Mouse (Mus musculus) 3134 (cell line): ENCODE measurements around the gene Gm11639.
A peak's percentile ranks its signal among the peaks of the same experiment; 100 is the strongest.
"Not testable (repeated sequence)": the region's sequence is repeated elsewhere in the genome, so short reads cannot be mapped to it uniquely, and the experiment has no call there.

Experiments
- DNase-seq: peaks from one replicate; pipeline ENCODE4 v3.0.0-alpha.2; 2011; ENCODE audit warnings: low spot score; ENCODE audit not compliant: insufficient read length; ENCODE audit errors: extremely low read depth

Gene Gm11639

DNA sequence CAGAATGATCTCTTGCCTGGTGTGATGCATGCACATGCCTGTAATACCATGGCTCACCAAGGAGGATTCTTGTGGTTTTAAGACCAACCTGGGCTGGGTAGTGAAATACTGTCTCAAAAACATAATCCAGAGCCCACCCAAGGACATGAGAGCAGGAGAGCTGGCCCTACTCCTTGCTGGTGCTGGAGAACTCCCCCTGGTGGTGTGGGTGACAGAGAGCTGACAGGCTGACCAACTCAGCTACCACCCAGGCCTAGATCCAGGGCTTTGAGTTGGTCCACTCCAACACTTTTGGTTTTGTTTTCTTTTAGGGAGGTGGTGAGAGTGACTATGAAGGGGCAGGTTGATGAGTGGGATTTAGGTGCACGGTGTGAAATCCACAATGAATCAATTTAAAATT, 349.6 kb downstream of the Gm11639 start:
- DNase-seq = no peak

DNA sequence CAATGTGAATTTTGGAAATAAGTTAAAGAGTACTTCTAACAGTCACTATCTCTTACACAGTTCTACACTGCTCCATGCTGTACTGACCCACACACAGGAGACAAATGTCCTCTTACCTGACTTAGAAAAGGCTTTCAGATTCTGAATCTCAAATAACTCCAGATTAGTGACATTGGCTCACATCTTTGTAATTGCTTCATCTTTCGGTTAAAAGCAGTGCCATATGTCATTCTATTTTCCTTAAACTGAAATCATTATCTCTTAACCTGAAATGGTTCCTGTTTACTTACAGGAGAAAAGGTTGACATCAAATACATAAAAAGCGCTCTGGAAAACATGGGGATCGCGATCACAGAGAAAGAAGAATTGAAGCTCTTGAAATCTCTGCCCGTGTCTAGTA, 377.8 kb downstream of the Gm11639 start, which contains the start of gene Efcab3:
Gene Efcab3, plus strand, starts transcription at position 301 of the 400 bp plus-strand sequence.
- DNase-seq = no peak

DNA sequence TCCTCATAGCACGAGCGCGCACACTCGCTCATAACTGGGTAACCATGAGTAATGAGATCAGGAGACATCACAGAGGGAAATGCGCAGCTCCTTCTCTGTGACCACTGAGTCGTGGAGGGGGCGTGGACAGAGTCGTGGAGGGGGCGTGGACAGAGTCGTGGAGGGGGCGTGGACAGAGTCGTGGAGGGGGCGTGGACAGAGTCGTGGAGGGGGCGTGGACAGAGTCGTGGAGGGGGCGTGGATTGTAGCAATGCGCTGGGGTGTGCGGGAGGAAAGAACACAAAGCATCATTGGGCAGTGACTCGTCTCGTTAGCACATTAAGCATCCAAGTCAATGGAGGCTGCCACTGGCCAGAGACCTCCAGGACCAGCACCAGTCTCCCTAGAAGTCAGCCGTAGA, 426.9 kb downstream of the Gm11639 start:
- DNase-seq = not testable (repeated sequence)

DNA sequence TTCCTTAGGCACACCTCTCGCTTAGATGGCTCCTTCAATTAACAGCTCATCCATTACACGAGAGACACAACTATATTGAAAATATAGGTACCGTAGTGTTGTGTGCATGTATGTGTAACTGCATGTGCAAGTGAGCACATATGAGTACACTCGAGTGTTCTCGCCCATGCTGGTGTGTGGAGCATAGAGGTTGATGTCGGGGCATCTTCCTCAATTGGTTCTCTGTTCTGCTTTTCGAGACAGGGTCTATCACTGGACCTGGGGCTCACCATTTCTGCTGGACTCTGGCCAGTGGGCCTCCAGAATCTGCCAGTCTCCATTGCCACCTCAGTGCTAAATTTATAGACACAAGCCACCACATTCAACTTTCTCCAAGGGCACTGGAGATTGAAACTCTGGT, 432.3 kb downstream of the Gm11639 start:
- DNase-seq = no peak

DNA sequence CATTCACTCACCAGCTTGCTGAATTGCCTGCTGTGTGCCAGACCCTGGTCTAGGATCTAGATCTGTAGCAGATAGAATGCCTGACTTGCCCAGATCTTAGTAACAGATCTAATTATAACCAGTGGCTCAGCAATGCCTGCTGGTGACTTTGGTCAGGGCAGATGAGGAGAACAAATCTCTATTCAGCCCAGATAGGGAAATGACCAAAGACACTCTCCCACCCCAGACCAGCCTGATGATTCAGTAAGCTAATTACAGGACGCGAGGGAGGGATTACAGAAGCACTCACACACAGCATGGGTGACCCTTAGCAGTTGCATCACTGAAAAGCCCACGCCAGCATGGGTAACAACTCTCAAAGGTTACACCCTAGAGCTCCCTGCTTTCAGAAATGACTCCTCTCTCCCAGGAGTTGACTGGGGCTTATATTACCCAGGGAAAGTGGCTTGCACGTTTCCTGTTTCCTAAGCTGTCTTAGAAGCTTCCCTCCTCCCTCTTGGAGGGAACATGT, 435.1 kb downstream of the Gm11639 start:
- no peak for DNase-seq

DNA sequence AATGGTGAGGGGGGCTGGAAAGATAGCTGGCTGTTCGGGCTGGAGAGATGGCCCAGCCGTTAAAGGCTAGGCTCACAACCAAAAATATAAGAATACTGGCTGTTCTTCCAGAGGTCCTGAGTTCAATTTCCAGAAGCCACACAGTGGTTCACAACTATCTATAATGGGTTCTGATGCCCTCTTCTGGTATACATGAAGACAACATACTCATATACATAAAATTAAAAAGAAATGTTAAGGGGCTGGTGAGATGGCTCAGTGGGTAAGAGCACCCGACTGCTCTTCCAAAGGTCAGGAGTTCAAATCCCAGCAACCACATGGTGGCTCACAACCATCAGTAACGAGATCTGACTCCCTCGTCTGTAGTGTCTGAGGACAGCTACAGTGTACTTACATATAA, 436.3 kb downstream of the Gm11639 start:
- DNase-seq = not testable (repeated sequence)

DNA sequence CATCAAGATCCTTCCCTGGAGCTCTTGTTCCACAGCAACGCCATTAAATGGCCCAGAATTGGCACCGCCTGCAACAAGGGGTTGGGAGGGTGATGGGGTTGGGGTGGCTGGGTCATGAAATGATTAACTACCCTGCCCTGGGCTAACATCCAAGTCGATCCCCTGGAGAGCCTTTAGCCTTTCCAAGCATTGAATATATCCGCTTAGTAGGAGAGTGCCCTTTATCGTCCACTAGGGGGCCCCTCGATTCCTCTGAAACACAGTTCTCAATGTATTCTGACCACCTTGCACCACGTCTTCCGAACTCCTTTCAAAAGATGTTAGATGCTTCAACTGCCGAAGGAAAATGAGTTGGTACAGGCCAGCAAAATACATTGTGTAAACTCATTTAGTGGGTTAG, 438.5 kb downstream of the Gm11639 start:
- DNase-seq = peak; percentile 34

DNA sequence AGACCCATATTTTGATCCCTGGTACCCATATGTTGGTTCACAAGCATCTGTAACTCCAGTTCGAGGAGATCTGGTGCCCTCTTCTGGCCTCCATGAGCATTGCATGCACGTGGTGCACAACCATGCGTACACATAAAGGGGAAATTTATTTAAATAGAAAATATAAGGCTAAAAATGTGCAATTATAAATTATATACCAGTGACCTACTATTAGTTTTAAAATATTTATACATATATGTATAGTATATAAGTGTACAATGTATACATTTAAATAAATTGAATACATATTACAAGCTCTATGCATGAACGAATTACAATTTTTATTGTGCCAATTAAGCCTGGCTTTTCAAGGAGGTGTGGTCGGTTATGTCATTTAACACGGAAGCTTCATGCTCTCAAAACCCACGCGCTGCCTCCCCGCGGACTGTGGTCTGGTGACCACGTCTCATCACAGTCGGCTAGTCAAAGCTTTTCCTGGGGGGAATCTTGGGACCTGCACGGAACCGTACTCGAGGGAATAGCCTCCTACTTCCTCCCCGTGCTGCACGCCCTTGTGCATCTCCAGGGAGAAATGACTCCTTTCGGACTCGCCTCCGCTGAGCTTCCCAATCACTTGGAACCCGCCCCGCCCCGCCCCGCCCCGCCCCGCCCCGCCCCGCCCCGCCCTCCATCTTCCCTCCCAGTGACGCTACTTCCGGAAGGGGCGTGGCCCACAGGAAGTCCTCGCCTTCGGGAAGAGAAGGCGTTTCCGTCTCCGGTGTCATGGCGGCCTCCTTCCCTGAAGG, 440.4 kb downstream of the Gm11639 start, which contains the start of gene Mettl2:
Gene Mettl2, plus strand, starts transcription at position 691 of the 785 bp plus-strand sequence.
- DNase-seq = peak; percentile 83

DNA sequence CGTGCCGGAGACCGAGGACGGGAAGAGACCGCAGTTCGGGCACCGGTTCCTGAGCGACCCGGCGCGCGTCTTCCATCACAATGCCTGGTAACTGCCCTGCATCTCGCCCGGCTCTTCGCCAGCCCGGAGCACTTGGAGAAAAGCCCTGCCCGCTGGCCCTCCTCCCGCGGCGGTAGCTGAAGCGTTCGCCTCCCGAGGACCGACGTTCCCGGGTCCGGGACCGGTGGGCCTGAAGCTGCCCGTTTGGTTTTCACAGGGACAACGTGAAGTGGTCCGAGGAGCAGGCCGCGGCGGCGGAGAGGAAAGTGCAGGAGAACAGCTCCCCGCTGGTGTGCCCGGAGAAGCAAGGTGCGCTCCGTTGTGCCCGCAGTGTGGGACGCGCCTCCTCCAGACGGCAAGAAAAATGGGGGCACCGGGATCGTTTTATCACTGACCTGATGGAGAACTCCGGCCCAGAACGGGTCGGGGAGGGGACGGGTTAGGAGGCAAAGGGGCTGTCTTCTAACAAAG, 441.1 kb downstream of the Gm11639 start:
- DNase-seq = peak; percentile 67

DNA sequence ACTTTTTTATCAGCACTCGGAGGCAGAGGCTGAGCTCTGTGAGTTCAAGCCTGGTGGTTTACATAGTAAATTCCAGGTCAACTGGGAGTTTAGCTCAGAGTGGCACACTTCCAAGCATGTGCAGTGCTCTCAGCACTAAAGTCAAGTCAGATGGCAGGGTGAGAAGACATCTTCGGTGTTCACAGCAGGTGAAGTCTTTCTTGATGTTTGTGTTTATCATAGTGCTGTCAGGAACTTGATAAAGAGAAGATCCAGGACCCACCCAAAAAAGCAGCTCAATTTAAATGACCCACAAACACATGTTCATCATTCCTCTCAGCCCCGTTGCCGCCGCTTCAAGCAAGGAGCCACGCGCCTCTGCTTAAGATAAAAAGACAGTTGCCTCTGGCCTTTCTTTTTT, 450.2 kb downstream of the Gm11639 start:
- no peak for DNase-seq

DNA sequence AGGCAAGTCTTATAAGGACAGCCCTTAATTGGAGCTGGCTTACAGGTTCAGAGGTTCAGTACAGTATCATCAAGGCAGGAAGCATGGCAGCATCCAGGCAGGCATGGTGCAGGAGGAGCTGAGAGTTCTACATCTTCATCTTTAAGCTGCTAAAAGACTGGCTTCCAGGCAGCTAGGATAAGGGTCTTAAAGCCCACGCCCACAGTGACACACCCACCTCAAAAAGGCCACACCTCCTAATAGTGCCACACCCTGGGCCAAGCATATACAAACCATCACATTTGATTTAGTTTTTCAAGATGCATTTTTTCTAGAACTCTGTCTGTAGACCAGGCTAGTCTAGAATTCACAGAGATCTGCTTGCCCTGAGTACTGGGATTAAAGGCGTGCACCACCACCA, 451.7 kb downstream of the Gm11639 start:
- DNase-seq = not testable (repeated sequence)

DNA sequence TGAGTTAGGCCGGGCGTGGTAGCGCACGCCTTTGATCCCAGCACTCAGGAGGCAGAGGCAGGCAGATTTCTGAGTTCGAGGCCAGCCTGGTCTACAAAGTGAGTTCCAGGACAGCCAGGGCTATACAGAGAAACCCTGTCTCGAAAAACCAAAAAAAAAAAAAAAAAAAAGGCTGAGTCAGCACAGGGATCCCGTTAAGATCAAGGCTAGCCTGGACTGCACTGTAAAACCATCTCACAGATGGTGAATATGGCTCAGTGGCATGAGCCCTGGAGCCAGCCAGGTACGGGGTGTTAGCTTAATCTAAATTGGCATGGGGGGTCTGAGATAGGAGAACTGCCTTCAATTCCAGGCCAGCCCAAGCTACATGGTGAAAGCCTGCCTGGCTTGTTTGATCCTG, 455.0 kb downstream of the Gm11639 start:
- DNase-seq = not testable (repeated sequence)

DNA sequence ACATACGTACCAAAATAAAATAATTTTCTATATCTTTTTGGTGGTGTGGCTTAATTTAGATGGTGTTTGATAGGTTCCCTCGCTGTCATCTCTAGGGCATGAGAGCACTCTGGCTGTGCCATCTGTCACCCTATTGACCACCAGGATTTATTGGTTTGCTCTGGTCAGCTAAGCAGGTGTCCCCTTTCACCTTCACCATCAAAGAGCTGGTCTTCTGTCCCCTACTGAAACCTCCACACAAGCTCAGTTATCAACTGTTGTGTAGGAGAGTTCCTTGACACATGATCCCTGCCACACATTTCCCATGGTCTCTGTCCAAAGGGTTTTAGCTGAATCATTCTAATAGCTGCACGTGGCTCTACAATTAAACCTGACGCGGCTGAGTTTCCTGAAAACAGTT, 455.6 kb downstream of the Gm11639 start:
- DNase-seq = no peak

DNA sequence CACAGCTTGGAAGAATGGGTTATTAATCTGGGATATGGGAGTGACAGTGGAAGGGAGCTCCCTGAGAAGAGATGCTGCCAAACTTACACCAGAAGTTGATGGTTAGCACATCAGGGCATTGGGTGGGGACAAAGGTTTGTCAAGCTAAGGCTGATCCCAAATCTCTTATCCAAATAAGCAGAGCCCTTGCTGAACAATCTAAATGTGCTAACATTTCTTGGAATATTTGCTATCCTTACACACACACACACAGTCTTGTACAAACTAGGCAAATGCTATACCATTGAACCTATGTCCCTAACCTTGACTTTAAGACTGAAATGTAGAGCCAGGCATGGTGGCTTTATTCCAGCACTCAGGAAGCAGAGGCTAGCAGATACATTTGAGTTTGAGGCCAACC, 458.1 kb downstream of the Gm11639 start:
- no peak for DNase-seq

DNA sequence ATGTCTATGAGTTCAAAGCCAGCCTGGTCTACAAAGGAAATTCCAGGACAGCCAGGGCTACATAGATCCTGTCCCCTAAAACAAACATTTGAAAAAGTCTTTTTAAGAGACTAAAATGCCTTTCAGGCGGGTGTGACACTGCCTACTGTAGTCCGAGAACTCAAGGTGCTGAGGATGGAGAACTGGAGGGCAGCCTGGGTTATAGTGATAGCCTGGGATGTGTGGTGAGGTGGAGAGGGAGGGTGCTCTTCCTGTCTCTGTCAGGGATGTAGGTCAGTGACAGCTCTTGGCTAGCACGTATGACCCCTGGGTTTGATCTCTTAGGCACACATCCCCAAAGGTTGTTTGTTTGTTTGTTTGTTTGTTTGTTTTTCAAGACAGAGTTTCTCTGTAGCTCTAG, 458.6 kb downstream of the Gm11639 start:
- DNase-seq = no peak

DNA sequence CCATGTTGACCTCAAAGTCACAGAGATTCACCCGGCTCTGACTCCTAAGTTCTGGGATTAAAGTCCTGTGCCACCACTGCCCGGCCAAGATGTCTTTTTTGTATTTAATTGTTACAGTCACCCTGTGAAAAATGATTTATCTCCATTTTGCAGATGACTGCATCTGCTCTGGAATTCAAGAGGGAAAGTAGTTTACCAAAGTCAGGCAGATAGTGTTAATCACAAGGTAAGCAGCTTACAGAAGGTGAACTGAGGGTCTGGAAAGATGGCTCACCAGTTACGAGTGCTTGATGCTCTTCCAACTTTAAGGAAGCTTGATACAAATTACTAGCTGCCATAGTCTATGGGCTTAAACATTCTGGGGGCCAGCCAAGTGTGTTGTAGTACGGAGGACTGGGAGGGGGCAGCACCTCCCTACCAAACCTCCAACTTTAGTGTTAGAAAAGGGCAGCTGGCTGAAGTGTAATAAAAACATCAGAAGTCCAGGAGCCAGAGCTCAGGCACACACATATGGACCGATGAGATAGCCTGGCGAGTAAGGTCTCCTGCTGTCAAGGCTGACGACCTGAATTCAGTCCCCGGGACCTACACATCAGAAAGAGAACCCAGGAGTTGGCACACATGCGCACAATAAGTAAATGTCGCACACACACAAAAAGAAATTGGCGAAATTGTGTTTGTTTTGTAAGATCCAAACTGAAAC, 459.2 kb downstream of the Gm11639 start:
- DNase-seq = no peak

DNA sequence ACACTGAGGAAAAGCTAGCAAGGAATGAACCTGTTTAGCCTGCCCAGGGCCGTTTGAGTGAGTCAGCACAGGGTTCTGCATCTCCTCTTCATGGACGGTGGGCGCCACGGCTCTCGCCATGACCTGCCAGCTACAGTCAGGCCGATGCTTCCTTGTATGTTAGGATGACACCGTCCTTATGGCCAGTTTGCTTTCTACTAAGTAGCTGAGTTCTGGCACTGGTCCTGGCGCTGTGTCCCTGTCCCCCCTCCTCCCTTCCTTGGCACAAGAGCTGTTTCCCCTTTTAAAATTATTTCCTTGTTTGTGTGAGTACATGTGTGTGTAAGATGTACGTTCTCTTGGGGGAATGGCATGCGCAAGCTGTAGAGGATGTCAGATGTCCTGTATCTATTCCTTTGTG, 459.7 kb downstream of the Gm11639 start:
- no peak for DNase-seq

DNA sequence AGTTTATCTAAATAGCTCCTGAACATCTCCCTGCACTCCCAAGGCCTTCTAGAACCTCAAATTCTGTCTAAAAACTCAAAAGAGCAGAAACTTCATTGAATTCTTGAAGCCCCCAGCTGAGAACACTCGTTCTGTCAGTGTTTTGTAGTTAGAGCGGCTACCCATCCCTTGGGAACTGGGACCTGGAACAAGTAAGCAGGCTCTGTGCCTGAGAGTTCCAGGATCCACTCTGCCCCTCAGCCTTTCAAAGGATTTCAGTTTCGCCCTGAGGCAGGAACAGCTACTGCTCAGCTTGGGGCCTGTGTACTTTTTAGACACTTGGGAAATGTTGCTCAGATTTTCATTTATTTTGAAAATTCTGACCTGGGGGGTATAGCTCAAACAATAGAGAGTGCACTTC, 461.1 kb downstream of the Gm11639 start, which contains the start of gene Gm10842:
Gene Gm10842, plus strand, starts transcription at position 301 of the 400 bp plus-strand sequence.
- no peak for DNase-seq

DNA sequence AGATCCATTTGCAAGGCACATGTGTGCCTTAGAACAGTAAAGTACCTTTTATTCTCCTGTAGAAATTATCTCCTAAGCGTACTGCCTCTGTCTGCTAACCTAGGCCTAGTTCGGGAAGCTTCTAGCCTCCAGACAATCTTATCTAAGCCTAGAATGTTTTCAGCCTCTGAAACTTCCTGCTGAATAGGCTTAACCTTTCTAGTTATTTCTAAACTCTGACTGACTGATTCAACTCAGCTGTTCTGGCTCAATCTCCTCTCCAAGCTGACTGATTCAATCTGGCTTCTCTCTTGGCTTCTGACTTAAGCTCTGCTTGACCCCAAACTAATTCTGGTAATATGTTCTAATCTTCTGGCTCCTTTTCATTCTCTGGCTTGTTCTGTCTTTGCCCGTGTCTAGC, 463.8 kb downstream of the Gm11639 start:
- DNase-seq = no peak

DNA sequence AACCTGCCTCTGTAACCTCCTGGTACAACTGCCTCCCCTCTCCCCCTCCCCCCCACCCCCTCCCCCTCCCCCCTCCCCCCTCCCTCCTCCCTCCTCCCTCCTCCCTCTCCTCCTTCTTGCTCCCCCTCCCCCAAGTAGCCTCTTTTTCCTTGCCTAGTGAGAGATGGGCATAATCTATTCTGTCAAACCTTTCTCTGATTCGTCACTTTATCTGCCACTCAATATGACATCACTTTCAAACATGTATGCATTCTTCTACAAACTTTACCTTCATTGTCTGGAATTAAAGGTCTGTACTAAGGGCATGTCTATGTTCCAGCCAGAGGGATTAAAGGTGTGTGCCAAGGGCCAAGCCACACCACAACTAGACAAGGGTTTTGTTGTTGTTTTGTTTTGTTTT, 464.3 kb downstream of the Gm11639 start:
- DNase-seq = no peak

DNA sequence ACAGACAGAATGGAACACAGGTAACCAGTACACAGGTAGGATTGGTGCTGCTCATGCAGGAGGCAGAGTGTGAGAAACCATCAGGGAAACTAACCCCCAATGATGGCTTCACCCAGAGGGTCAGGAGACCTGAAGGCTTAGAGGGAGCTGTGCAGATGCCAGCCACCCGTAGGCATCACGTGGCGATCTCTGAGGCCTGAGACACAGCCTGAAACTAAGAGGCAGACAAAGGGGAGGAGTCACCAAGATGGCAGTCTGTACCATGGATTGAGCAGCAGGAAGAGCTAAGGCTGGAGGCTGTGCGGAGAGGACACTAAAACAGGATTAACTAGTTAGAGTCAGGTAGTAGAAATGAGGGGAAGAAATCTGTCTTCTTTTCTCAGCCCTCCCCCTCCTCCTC, 465.2 kb downstream of the Gm11639 start:
- DNase-seq = no peak
